Mouse (Mus musculus): ENCODE data around the gene Slc22a12.

Slc22a12 gene

GRCm38 (mm10) chr19:6540191-6540590, 2.6 kb downstream of the Slc22a12 start:
- no peak for DNase-seq (ENCODE audit: low spot score)

- no peak for DNase-seq (ENCODE audit: low spot score)
These were observed 3.2 kb downstream of the Slc22a12 start for GRCm38 (mm10) chr19:6539592-6539991.

GRCm38 (mm10) chr19:6538546-6538945, 4.3 kb downstream of the Slc22a12 start:
- DNase-seq (ENCODE audit: low spot score) = no peak

- DNase-seq (ENCODE audit: low spot score) = no peak
These were observed 5.3 kb downstream of the Slc22a12 start for GRCm38 (mm10) chr19:6537526-6537925.

GRCm38 (mm10) chr19:6536696-6537095, 6.1 kb downstream of the Slc22a12 start:
- DNase-seq (ENCODE audit: low spot score) = no peak

GRCm38 (mm10) chr19:6536201-6536600, 6.6 kb downstream of the Slc22a12 start:
- no peak for DNase-seq (ENCODE audit: low spot score)

GRCm38 (mm10) chr19:6534118-6534415, 8.8 kb downstream of the Slc22a12 start:
- DNase-seq (ENCODE audit: low spot score) = no peak

- DNase-seq (ENCODE audit: low spot score) = no peak
These were observed 9.3 kb downstream of the Slc22a12 start for GRCm38 (mm10) chr19:6533290-6534117.

GRCm38 (mm10) chr19:6532656-6533055, 10.2 kb downstream of the Slc22a12 start:
- DNase-seq (ENCODE audit: low spot score) = no peak

- no peak for DNase-seq (ENCODE audit: low spot score)
These were observed 10.9 kb downstream of the Slc22a12 start for GRCm38 (mm10) chr19:6531832-6532471.

GRCm38 (mm10) chr19:6531011-6531631, 11.7 kb downstream of the Slc22a12 start:
- DNase-seq (ENCODE audit: low spot score) = no peak

GRCm38 (mm10) chr19:6530359-6530758, 12.5 kb downstream of the Slc22a12 start:
- no peak for DNase-seq (ENCODE audit: low spot score)

GRCm38 (mm10) chr19:6529265-6529985, 13.4 kb downstream of the Slc22a12 start:
- DNase-seq (ENCODE audit: low spot score) = no peak

- DNase-seq (ENCODE audit: low spot score) = no peak
These were observed 14.8 kb downstream of the Slc22a12 start for GRCm38 (mm10) chr19:6527839-6528531.

- no peak for DNase-seq (ENCODE audit: low spot score)
These were observed 15.4 kb downstream of the Slc22a12 start for GRCm38 (mm10) chr19:6527439-6527838.

- DNase-seq (ENCODE audit: low spot score) = no peak
These were observed 16.8 kb downstream of the Slc22a12 start for GRCm38 (mm10) chr19:6526010-6526409.

GRCm38 (mm10) chr19:6525023-6525422, 17.8 kb downstream of the Slc22a12 start:
- no peak for DNase-seq (ENCODE audit: low spot score)

- no peak for DNase-seq (ENCODE audit: low spot score)
These were observed 20.5 kb downstream of the Slc22a12 start for GRCm38 (mm10) chr19:6522289-6522688.

GRCm38 (mm10) chr19:6521630-6522029, 21.2 kb downstream of the Slc22a12 start:
- DNase-seq (ENCODE audit: low spot score) = no peak

- no peak for DNase-seq (ENCODE audit: low spot score)
These were observed 23.3 kb downstream of the Slc22a12 start for GRCm38 (mm10) chr19:6519483-6519882.

- DNase-seq (ENCODE audit: low spot score) = no peak
These were observed 24.2 kb downstream of the Slc22a12 start for GRCm38 (mm10) chr19:6518601-6519000.

- DNase-seq (ENCODE audit: low spot score) = no peak
These were observed 26.7 kb downstream of the Slc22a12 start for GRCm38 (mm10) chr19:6516153-6516552.

Data from urinary bladder, postnatal 10 days (tissue).